Mouse (Mus musculus) embryonic facial prominence, embryonic 11.5 days (tissue): ENCODE measurements around the gene Synj1. TPM values are rescaled to one million over a fixed set of nuclear protein-coding genes. Genes with fewer than 3 reads are reported as not detected.
A peak's percentile ranks its signal among the peaks of the same experiment; 100 is the strongest.

ENCODE experiments used
- ATAC-seq: fragments of 200-750 bp; cut with Nextera tagmentation; replicated peaks from 2 replicates; pipeline ENCODE4 v1.8.0; 2017; ENCODE audit warnings: low read depth; ENCODE audit not compliant: insufficient number of reproducible peaks, low FRiP score, low TSS enrichment
- DNase-seq: peaks from one replicate; pipeline ENCODE4 v3.0.0-alpha.2; 2015; ENCODE audit warnings: low spot score
- H3K27ac ChIP-seq: fragments of 300-500 bp; sonication (generic); replicated peaks from 2 replicates; pipeline ENCODE4 v1.5.1; 2014; ENCODE audit warnings: mild to moderate bottlenecking, low read depth, low read length, control low read depth
- H3K27me3 ChIP-seq: fragments of 300-500 bp; sonication (generic); 2 replicates; pipeline ENCODE4 v1.6.1; 2014; ENCODE audit warnings: mild to moderate bottlenecking, low read length, moderate library complexity, mixed read lengths; ENCODE audit not compliant: control insufficient read depth, insufficient read depth
- H3K36me3 ChIP-seq: fragments of 300-500 bp; sonication (generic); replicated peaks from 2 replicates; pipeline ENCODE4 v1.6.1; 2014; ENCODE audit warnings: low read depth, mild to moderate bottlenecking, low read length, moderate library complexity, mixed read lengths; ENCODE audit not compliant: control insufficient read depth, insufficient read depth
- H3K4me1 ChIP-seq: fragments of 300-500 bp; sonication (generic); 2 replicates; pipeline ENCODE4 v1.6.1; 2014; ENCODE audit warnings: low read length, mixed read lengths; ENCODE audit not compliant: control insufficient read depth, insufficient read depth
- H3K4me2 ChIP-seq: fragments of 300-500 bp; sonication (generic); 2 replicates; pipeline ENCODE4 v1.6.1; 2014; ENCODE audit warnings: low read depth, mild to moderate bottlenecking, control low read depth, low read length, moderate library complexity
- H3K4me3 ChIP-seq: fragments of 300-500 bp; sonication (generic); 2 replicates; pipeline ENCODE4 v1.5.1; 2014; ENCODE audit warnings: low read depth, low read length, control low read depth
- H3K9ac ChIP-seq: fragments of 300-500 bp; sonication (generic); replicated peaks from 2 replicates; pipeline ENCODE4 v1.6.1; 2014; ENCODE audit warnings: mild to moderate bottlenecking, control low read depth, low read length
- H3K9me3 ChIP-seq: fragments of 300-500 bp; sonication (generic); replicated peaks from 2 replicates; pipeline ENCODE4 v1.6.1; 2016; ENCODE audit warnings: mild to moderate bottlenecking, low read length, inconsistent platforms, mixed read lengths; ENCODE audit not compliant: control insufficient read depth
- WGBS: fragments of 180-500 bp; shearing (Covaris S2); extraction: QIAGEN DNeasy Blood & Tissue Kit; methylation state at CpG from one replicate; pipeline ENCODE4 v1.1.7; 2014; 5-methylcytosine and 5-hydroxymethylcytosine counted together
- microRNA-seq: library from miRNA; unstranded; fragments of <30 nt; microRNA quantifications from one replicate; pipeline ENCODE4, GENCODE M21; 2016; ENCODE audit warnings: borderline number of aligned reads
- polyA plus RNA-seq: library from polyadenylated mRNA; unstranded; fragments of >200 nt; fragmentation: Nextera tagmentation; extraction: Ambion mirVana; gene quantifications from 2 replicates; pipeline ENCODE4 v1.2.1, GENCODE M21; 2014

Synj1 gene
- polyA plus RNA-seq, 1 experiment from 2014 or later, result 12.7 TPM

- Histone ChIP-seq H3K27ac (no peak overlapping the region), H3K9me3 (no peaks in the 10 kb centered on the region), H3K36me3 (no peaks in the 10 kb centered on the region), H3K4me3 (no peak overlapping the region), H3K4me2 (no peak overlapping the region), H3K27me3 (no peaks in the 10 kb centered on the region), H3K4me1 (no peaks in the 10 kb centered on the region), H3K9ac (no peak overlapping the region)
- ATAC-seq, result no peak
- peak; percentile 54 for DNase-seq
- WGBS, result 43% methylated on average over 8 of the region's 8 CpGs
These were observed 119.0 kb downstream of the Synj1 start for GRCm38 (mm10) chr16:90892081-90892480.

GRCm38 (mm10) chr16:90891601-90892000 lies 119.5 kb downstream of the Synj1 start:
- DNase-seq, result no peak
- Histone ChIP-seq H3K4me3 (no peak overlapping the region), H3K4me2 (no peak overlapping the region), H3K27me3 (no peaks in the 10 kb centered on the region), H3K4me1 (no peaks in the 10 kb centered on the region), H3K27ac (no peak overlapping the region), H3K36me3 (no peaks in the 10 kb centered on the region), H3K9me3 (no peaks in the 10 kb centered on the region), H3K9ac (no peak overlapping the region)
- ATAC-seq, result no peak
- WGBS, result 74% methylated on average over 14 of the region's 14 CpGs

GRCm38 (mm10) chr16:90890683-90891082 lies 120.4 kb downstream of the Synj1 start:
- H3K36me3 ChIP-seq, result no peaks in the 10 kb centered on the region
- no peak for DNase-seq
- H3K27ac ChIP-seq, result no peak overlapping the region
- H3K4me1 ChIP-seq, result no peaks in the 10 kb centered on the region
- no peak overlapping the region for H3K4me2 ChIP-seq
- no peaks in the 10 kb centered on the region for H3K9me3 ChIP-seq
- H3K9ac ChIP-seq, result no peak overlapping the region
- no peak overlapping the region for H3K4me3 ChIP-seq
- WGBS, result 87% methylated on average over 9 of the region's 9 CpGs
- ATAC-seq, result no peak
- no peaks in the 10 kb centered on the region for H3K27me3 ChIP-seq

Small RNA genes lying within 50 kb of the gene (microRNA-seq; reads per million reads assigned to microRNA genes)
- gene Gm22933, result not detected

Other genes starting within 250 kb of the Synj1 start
- gene Urb1, start 200.9 kb downstream of the Synj1 start, polyA plus RNA-seq, result 13.1 and 15.4 TPM in 2 replicates
- 0.52 and 1.1 TPM in 2 replicates for gene Eva1c, start 184.6 kb downstream of the Synj1 start, polyA plus RNA-seq
- 46.8 and 49.7 TPM in 2 replicates for gene Cfap298, start 76.2 kb downstream of the Synj1 start, polyA plus RNA-seq
- gene Paxbp1, start 33.2 kb upstream of the Synj1 start, polyA plus RNA-seq, result 79.8 and 84.3 TPM in 2 replicates
- not detected in 2 replicates for gene 4932438H23Rik, start 83.8 kb upstream of the Synj1 start, polyA plus RNA-seq
- 2.3 and 2.7 TPM in 2 replicates for gene Olig2, start 214.1 kb upstream of the Synj1 start, polyA plus RNA-seq